Mouse (Mus musculus) urinary bladder, adult 2 months (tissue): Measurements from ENCODE around the gene Atp1a2. TPM values are rescaled to one million over a fixed set of nuclear protein-coding genes. Genes with fewer than 3 reads are reported as not detected.

Experiments used
- DNase-seq: peaks from one replicate; pipeline ENCODE4 v3.0.0; 2022; ENCODE audit warnings: low spot score
- polyA plus RNA-seq: library from polyadenylated mRNA; depleted of rRNA; stranded (reverse); fragments of >200 nt; gene quantifications from 2 replicates; pipeline ENCODE4 v1.2.3, GENCODE M21; 2012

Atp1a2 gene
- polyA plus RNA-seq, 1 experiment, result 44.1 TPM

DNA sequence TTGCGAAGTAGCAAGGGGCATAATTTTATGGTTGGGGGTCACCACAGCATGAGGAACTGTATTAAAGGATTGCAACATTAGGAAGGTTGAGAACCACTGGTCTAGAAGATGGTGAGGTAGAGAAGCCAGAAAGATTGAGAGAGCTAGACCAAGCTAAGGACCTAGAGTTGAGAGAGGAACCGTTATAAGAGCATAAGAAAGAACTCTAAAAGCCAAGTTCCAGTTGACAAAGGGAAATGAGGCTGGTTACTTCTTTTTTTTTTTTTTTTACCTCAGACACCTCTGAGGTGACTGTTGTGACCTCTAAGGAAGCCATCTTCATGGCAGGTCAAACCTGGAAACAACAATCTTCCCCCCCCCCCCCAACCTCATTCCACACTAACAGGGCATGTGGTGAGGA, 7.3 kb upstream of the Atp1a2 start:
- no peak for DNase-seq

DNA sequence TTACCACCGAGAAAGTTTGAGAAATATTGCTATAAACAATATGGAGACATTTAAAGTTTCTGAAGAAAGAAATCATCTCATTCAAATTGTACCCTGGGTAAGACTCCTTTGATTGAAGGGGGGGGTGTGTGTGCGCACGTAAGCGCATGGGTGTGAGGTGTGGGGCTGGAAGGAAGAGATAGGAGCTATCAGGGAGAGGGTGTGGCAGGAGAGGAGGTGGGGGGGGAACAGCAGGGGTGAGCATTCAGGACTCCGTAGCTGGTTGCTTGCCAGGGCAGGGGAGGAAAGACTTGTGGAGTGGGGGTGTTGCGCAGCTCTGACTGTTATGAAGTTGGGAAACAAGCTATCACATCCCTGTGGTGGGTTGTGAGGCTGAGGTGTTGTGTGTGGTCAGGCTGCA, 6.6 kb upstream of the Atp1a2 start:
- DNase-seq, result no peak

GRCm38 (mm10) chr1:172302851-172303250, 5.0 kb upstream of the Atp1a2 start:
- DNase-seq, result no peak

GRCm38 (mm10) chr1:172302311-172302710, 4.4 kb upstream of the Atp1a2 start:
- no peak for DNase-seq

DNA sequence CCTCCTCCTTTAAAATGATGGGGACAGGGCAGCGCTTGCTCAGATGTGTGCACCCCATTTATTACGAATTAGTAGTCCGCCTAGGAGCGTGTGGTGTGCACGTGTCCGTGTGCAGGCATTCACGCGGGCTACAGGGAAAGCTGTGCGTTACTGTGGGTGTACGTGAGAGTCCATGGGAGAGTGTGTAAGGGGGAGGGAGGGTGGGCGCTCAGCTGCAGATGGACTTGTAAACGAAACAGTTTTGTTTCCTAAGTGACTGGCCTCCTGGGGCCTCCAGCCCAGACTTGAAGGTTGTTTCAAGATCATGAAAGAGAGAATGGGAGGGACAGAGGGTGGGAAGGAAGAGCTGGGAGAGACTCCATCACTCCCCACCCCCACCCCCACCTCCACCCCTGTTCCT, 3.3 kb upstream of the Atp1a2 start:
- DNase-seq, result no peak

- no peak for DNase-seq
Measured at GRCm38 (mm10) chr1:172300247-172300646, 2.4 kb upstream of the Atp1a2 start.

DNA sequence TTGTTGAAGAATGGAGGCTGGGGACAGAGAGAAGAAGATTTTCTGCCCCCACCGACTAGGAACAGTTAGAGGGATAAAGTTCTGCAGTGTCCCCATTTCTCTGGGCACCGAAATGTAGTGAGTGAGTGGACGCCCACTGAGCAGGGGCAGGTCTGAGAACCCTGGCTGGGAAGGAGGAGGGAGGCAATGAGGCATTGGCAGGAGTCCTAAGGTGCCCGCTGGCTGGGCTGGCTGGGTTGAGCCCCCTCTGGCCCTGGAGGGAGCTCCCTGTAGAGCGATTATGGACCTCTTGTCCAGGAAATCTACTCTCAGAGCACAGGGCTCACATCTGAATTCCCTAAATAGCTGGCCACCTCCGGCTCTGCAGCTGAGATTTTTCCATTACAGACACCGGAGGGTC, 1.7 kb upstream of the Atp1a2 start:
- DNase-seq, result no peak

DNA sequence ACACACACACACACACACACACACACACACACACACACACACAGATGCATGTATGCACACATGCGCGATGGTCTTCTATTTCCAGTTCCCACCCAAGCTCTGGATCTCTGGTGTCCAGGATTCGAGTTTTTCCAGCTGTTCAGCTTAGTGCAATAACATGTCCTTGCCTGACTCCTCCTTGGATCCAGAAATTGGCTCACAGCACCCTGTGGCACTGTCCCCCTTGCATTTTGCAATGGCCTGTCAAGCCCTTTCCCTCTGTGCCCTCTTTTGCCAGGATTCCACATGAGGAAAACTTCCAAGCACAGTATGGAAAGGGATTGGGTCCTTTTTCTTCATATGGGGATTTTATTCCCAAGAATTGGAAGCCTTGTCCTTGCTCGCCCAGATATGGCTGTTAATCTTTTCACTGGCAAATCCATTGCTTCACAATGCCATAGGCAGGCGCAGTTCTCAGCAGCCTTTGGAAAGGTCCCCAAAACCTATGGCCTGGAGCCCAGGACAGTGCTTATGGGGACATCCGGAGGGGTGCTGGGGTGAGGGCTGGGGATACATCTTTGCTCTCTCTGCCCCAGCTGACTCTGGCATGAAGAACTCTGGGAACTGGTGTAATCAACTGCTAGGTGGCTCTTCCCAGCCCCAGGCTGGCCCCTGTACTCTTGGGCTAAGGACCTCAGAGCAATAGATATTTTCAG, 901 bp downstream of the Atp1a2 start:
- no peak for DNase-seq

DNA sequence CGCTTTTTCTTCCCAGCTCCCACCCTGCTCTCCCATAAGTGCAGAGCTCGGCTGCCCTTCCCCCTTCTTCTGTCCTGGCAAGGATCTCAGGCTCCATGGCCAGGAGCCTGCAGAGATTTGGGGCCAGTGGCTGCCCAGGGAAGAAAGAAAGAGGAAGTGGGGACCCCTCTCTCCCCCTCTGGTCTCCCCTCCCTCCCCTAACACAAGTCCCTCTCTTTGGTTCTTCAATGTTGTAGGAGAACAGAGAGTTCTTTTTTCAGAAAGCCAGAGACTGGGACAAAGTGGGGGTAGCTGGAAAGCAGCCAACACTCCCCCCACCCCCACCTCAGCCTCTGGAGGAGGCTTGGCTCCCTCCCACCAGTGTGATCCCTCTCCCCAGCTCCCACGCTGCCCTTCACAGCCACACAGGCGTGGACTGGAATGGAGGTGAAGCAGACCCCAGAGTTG, 2.1 kb downstream of the Atp1a2 start:
- no peak for DNase-seq

DNA sequence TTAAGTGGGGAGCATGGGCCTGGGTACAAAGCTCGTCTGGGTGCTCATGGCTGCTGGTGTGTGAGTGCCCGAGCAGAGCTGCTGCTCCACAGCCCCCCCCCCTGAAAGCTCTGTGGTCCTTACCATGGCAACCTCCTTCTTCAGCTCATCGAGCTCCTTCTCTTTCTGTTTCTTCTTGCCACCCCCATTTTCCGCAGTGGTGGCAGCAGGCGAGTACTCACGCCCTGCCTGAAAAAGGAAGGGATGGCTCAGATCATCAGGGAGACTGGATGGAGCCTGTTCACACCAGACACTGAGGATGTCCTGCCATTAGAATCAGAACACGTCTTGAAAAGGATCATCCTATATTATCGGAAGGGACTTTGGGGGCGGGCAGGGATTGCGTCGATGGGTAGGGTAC, 4.4 kb downstream of the Atp1a2 start:
- no peak for DNase-seq

GRCm38 (mm10) chr1:172292880-172293279, 5.0 kb downstream of the Atp1a2 start:
- DNase-seq, result no peak

DNA sequence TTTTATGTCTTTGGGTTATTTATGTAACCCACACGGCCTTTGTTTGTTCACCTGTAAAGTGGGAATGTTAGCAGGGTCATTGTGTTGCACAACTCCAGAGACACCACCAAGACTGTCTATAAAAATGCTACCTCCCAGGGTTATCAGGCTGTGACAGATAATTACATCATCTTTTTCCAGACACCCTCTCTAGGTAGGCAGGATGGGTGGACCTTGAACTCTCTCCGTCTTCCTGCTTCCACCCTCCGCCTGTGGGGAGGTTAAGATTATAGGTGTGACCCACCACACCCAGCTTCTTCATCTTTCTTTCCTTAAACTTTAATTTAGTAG, 8.3 kb downstream of the Atp1a2 start:
- DNase-seq, result no peak

- no peak for DNase-seq
Measured at GRCm38 (mm10) chr1:172288900-172289616, 8.8 kb downstream of the Atp1a2 start.

GRCm38 (mm10) chr1:172286740-172287139, 11.1 kb downstream of the Atp1a2 start:
- DNase-seq, result no peak

DNA sequence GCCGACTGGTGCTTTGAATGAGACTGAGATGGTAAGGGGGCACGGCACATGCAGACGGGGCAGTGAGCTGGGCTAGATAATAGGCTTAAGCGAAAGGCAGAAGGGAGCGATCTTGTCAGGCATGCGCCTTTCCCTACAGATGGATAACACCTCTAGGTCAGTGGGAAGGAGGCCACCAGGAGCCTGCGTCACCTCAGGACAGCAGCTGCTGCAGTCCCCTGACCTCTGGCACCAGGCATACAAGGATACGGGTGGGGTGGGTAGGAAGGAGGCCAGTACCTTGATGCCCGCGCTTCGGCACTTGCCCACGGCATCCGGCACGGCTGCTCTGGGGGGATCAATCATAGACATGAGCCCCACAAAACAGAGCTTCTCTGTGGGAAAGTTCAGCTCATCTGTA, 13.6 kb downstream of the Atp1a2 start:
- DNase-seq, result no peak

DNA sequence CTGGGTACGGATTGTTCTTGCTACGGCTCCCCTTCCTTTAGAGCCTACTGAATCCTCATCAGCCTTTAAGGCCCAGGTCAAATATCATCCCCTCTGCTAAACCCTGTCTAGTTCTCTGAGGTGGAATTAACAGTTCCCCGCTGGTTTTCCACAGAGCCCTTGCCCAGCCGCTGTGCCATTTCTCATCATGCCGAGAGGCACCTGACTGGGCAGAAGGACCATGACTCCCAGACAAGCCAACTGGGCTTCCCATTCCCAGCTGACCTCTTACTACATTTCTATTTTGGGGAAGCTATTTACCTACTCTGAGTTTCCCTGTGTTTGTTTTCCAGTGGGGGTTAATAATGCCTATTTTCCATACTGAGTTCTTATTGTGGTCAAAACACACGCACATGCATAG, 14.8 kb downstream of the Atp1a2 start:
- DNase-seq, result no peak

- DNase-seq, result no peak
Measured at GRCm38 (mm10) chr1:172281522-172282254, 16.2 kb downstream of the Atp1a2 start.

GRCm38 (mm10) chr1:172279768-172280509, 17.9 kb downstream of the Atp1a2 start:
- no peak for DNase-seq

GRCm38 (mm10) chr1:172278328-172278727, 19.5 kb downstream of the Atp1a2 start:
- no peak for DNase-seq

GRCm38 (mm10) chr1:172277172-172277571, 20.7 kb downstream of the Atp1a2 start:
- no peak for DNase-seq

- no peak for DNase-seq
Measured at GRCm38 (mm10) chr1:172274547-172274946, 23.3 kb downstream of the Atp1a2 start.

DNA sequence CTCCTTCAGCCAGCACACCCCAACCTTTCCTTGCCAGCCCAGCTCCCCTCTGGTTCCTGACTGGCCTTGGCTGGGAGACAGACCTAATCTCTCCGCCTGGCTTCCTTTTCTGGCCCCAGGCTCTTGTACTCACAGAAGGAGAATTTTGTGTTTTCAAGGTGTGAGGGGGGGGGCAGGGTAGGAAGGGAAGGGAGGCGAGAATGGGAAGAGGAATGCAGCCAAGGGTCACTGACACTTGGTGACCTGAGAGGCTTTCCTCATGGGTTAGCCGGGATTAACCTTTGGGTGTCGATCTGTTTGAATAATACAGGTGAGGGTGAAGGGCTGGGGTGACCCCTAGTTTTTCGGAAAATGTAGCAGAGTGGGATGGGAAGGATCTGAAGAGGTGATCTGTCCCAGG, 23.7 kb downstream of the Atp1a2 start:
- DNase-seq, result no peak
